Mouse (Mus musculus) c-Kit-positive CD71-negative TER-119-negative erythroid progenitor cells, embryonic 14.5 days (primary cell): Measurements from ENCODE around the gene Hist1h4i.
"Not testable (repeated sequence)": the region's sequence is repeated elsewhere in the genome, so short reads cannot be mapped to it uniquely, and the experiment has no call there.

ENCODE experiments used
- DNase-seq: peaks from one replicate; pipeline ENCODE4 v3.0.0-alpha.2; 2013; ENCODE audit warnings: low read depth

Hist1h4i gene

DNA sequence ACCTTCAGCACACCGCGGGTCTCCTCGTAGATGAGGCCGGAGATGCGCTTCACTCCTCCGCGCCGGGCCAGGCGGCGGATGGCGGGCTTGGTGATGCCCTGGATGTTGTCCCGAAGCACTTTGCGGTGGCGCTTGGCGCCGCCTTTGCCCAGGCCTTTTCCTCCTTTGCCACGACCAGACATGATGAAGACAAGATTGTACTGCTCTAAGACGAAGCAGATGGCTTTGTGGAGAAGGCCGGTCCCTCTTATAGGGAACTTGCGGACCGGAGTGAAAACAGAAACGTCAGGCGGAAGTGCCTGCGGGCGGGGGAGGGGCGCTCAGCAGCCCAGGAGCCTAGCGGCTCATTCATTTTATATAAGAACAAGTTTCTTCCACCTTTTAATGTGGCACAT, at the start of gene Hist1h4i:
Gene Hist1h4i (minus strand): TSS at position 221 of the 395 bp plus-strand sequence.
- peak; percentile 95 for DNase-seq

DNA sequence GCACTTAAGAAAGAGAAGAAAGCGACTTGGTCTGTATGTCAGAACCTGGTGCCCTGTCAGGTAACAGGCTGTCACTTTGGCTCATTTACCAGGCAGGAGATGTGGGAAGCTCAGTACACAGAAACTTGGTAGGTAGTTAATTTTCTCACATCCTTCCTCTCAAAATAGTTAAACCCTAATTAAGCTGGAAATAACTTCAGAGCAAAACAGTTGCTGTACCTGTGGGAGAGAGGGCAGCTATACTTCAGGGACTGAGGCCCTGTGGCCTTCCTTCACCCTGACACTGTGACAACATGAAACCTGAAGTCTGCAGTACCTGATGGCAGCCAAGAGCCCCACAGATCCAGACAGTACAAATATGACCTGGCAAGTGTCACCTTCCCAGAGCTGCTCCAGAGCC, 43.0 kb upstream of the Hist1h4i start, which contains the start of gene Vmn1r188:
Gene Vmn1r188 (plus strand): TSS at position 301 of the 400 bp plus-strand sequence.
- not testable (repeated sequence) for DNase-seq

DNA sequence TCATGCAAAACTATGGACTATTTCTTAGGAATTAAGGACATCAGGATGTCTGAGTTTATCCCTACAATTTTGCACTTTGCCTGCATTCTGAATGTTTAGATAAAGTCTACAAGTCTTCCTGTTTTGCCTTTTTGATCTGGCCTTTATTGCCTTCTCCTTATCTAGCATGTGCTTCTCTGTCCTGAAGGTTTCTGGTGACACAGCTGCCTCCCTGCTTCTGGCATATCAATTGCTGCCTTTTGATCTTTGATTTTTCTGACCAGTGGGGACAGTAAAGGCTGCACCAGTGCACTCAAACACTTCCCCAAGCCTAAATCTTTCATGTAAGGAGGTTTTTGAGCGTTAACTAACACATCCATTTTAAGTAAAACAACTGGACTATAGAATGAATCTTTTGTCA, 22.3 kb upstream of the Hist1h4i start:
- DNase-seq = no peak

DNA sequence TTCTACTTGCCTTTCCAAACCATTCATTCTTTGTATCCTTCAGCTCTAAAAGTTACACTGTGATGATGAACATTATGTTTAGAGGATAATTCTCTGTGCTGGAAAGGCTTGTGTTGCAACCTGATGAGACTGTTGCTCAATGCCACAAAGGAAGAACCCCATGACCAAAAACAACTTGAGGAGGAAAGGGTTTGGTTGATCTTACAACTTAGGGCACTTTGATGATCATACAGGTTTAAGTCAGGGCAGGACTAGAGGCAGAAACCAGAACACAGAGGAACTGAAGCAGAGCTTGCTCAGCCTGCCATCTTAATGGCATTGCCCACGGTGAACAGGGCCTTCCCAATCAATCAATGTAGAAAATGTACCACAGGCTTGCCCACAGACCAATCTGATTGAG, 20.3 kb upstream of the Hist1h4i start:
- DNase-seq = no peak

DNA sequence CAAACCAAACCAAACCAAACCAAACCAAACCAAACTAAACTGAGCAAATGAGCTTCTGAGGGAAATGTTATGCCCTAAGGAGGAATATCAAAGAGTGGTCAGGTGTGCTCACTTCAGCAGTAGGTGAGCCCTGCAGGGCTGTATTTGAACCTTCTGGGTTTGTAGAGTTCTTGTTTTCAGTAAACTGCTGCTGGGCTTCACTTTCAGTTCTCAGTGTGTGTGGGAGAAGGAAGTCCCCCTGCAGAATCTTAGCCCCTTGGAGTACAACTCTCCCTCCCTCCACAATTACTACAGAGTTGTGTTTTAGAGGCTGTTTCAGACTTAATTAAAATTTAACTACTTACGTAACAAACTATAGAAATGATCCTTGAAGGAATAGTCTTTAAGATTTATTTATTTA, 12.6 kb upstream of the Hist1h4i start:
- DNase-seq = no peak

DNA sequence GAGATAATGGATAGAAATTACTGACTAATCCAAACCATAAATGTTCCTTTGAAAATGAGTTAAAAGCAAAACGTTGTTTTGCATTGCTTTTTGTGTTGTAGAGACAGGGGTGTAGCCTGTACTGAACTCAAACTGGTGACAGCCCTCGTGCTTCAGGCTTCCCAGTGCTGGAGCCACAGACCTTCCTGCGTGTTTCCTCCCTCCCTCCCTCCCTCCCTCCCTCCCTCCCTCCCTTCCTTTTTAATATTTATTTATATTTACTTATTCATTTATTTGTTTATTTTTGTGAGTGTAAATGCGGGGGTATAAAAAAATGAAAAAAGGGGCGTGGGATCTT, 10.3 kb upstream of the Hist1h4i start:
- no peak for DNase-seq

DNA sequence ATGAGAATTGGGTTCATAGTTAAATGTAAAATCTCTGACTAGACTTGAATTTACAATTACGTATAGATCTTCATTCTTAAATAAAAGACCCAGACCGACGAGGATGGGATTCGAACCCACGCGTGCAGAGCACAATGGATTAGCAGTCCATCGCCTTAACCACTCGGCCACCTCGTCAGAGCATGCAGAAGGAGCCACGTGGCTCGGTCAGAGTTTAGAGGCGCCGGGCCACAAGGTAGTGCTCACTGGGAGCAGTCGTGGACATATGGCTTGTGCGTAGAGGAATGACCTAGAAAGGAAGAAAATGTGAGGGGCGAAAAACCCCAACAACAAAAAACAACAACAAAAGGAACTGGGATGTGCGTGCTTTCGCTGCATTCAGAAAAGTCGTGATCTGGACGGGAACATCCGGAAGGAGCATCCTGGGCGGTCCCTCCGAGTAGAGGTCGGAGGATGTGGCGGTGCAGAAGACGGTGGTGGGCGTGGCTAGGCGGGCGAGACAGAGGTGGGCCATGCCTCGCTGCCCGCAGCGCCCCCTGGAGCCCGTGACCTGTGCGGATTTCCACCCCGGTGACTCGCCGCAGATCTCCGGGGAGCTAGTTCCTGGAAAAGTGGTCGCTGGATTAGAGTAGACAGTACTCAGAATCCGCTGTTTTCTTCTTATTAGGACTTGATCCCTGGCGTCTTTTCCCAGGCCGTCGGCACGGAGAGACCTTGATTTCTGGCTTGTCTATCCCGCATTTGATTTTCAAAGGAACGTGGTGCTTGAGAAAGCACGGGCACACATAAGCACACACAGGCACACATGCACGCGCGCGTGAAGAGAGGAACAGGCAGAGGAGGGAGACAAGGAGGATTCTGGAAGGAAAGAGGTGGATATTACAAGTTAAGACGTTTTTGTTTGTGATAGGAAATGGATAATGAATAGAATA, 9.7 kb upstream of the Hist1h4i start:
- peak; percentile 92 for DNase-seq

DNA sequence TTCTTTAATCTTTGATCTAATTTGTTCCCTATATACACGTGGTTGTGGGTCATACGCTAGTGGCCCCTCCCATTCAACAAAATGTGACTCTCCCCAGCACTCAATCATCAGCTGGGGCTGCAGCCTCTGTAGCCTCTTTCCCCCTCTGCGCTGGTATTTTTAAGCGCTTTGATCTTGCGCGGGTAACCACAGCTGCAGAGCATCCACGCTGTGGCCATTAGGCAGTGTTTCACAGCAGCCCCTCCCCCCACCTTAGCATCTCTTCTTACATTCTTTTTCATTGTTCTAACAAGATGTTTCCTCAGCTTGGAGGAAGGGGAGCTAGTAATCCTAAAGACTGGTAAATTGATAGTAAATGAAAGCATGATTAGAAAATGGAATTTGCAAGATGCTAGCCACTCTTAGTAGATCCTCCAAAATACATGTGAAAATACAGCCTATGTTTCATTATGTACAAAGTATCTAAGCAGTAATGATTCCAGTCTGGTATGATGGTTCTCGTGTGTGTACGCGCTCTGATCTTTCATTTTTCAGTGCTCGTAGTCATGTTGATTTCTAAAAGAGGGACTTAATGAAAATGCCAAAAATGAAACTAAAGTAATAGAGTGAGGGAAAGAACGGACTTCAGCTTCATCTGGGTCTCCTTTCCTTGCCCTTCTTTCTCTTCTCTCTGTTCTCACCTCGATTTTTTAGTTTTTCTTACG, 8.7 kb upstream of the Hist1h4i start:
- no peak for DNase-seq

DNA sequence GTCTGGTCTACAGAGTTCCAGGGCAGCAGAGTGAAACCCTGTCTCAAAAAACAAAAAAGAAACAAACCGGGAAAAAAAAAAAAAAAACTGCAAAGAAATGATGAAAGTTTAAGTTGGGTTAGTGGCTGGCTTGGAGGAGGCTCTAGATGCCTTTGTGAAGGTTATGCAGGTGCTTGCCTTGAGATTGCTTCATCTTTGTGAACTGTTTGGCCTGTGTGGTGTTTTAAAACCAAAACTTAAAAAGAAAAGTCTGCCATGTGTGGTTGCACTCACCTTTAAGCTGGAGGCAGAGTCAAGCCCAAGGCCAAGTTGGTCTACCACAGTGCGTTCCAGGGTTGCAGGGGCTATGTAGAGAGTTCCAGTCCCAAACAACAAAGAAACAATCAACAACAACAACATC, 7.9 kb upstream of the Hist1h4i start:
- no peak for DNase-seq

DNA sequence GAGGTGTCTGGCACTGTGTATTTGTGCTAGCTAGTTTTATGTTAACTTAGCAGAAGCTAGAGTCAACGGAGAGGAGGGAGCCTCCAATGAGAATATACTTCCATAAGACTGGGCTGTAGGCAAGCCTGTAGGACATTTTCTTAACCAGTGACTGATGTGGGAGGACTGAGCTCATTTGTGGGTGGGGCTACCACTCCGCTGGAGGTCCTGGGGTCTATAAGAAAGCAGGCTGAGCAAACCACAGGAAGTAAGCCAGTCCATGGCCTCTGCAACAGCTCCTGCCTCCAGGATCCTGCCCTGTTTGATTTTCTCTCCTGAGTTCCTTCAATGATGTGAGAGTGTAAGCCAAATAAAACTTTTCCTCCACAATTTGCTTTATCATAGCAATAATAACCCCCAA, 4.1 kb upstream of the Hist1h4i start:
- no peak for DNase-seq

DNA sequence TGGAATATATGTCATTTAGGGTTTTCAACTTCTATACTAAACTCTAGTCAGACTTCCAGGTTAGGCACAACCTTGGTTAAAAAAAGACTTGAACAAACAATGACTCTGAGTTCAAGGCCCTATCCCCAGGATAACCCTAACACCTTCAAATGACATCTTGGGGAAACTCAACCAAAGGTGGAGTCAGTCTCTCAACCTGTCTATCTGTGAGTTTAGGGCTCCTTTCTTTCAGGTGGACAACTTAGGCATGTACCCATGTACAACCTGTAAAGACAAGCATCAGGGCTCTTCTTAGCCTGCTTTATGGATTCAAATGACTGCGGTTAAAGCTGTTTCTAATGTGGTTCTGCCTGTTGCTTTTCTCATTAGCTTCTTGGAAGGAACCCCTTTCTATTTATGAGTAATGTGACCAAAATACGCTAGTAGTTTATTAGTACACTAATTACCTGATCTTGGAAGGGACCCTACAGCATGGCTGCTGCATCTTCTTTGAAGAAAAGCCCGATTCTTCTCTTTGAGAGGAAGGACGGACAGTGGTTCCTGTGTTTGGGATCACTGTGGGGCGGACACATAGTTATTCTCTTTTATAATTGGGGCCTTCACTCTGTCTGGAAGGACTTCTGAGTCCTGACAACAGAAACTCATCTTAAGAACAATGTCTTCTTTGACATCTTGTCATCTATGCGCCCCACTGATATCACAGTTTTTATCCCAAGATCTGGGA, 3.4 kb upstream of the Hist1h4i start:
- no peak for DNase-seq

DNA sequence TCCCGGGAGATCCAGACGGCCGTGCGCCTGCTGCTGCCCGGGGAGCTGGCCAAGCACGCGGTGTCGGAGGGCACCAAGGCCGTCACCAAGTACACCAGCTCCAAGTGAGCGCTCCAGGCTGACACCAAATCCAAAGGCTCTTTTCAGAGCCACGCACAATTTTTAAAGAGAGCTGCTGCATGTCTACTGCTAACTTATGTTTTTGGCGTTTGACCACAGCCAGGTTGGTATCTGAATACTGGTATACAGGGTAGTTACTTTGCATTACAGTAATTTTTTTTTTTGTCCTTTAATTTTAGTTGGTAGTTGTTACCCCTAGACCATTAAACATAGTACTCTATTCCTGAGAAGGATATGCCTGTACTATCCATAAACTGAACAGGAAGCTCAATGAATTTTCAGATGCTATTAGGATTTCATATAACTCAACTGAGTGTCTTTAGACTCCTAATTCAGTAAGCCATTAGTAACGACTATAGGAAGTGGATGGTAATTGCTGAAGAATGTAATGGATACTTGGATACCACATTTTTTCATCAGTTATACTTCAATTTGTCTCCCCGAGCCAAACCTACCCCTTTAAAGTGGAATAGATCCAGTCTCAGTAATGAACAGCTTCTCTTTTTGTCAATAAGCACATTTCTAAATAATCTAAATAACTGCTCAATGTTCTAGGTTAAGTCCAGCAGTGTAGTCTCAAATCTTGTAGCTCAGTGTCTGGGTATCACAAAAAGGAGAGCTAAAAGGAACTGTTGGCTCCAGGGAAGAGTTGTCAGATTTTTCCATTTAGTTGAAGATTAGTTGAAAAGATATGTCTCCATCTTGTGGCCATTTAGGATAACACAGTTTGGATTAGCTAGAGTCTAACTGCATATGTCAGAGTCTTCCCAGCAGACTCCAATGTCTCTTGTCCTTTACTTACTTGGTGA, 2.6 kb upstream of the Hist1h4i start:
- peak; percentile 57 for DNase-seq

DNA sequence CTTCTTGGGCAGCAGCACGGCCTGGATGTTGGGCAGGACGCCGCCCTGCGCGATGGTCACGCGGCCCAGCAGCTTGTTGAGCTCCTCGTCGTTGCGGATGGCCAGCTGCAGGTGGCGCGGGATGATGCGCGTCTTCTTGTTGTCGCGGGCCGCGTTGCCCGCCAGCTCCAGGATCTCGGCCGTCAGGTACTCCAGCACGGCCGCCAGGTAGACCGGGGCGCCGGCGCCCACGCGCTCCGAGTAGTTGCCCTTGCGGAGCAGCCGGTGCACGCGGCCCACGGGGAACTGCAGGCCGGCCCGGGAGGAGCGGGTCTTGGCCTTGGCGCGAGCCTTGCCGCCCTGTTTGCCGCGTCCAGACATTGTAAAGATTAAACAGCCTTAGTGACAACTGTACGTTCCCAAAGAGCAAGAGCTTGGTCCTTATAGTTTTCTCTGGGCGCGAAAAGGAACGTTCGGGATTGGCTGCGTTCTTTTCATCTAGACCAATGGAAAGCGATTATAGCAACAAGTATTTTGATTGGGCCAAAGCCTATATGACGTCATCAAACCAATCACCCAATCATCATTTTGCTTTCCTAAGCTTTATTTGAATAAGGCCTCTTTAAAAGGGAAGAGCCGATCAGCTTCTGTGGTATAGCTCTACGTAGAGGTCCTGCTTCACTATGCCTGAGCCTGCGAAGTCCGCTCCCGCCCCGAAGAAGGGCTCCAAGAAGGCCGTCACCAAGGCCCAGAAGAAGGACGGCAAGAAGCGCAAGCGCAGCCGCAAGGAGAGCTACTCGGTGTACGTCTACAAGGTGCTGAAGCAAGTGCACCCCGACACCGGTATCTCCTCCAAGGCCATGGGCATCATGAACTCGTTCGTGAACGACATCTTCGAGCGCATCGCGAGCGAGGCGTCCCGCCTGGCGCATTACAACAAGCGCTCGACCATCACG, 1.7 kb upstream of the Hist1h4i start, which contains the start of the genes Hist1h2ag and Hist1h2bj:
Gene Hist1h2ag (minus strand): TSS at position 377 of the 935 bp plus-strand sequence.
Gene Hist1h2bj (plus strand): TSS at position 647 of the 935 bp plus-strand sequence.
- DNase-seq = peak; percentile 96

DNA sequence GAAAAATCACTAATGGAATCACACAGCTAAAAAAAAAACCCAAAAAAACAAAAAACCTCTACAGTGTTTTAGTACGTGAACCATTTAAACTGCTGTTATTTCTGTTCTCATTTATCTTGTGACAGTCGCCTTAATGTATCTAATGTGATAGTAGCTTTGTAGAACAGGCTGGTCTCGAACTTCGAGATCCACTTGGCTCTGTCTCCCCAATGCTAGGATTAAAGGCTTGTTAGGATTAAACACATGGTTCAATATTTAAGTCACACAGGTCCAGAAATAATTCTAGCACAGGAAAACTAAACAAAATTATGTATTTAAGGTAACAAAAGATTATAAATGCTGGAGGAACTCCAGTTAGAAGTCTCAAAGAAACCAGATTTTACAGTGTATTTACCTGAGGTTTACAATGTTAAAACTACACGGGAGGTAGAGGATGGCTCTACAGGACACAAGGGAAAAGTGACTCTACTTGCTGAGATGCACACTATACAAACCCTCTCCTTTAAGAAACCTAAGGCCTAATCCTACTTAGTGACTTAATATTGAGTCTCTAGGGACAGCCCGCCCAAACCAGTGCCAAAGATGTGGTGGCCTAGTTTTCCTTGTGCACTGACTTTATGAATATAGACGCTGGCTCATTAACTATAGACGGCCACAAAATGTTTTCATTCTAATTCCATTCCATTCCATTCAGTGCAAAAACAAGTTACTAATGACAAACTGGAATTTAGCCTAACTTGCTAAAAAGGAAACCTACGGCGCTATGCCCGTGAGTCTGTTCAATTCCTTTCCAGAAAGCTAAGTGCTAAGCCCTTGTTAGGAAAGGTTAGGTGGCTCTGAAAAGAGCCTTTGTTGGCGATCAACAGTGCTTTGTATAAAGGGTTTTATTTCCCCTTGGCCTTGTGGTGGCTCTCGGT, 747 bp upstream of the Hist1h4i start:
- DNase-seq = no peak

DNA sequence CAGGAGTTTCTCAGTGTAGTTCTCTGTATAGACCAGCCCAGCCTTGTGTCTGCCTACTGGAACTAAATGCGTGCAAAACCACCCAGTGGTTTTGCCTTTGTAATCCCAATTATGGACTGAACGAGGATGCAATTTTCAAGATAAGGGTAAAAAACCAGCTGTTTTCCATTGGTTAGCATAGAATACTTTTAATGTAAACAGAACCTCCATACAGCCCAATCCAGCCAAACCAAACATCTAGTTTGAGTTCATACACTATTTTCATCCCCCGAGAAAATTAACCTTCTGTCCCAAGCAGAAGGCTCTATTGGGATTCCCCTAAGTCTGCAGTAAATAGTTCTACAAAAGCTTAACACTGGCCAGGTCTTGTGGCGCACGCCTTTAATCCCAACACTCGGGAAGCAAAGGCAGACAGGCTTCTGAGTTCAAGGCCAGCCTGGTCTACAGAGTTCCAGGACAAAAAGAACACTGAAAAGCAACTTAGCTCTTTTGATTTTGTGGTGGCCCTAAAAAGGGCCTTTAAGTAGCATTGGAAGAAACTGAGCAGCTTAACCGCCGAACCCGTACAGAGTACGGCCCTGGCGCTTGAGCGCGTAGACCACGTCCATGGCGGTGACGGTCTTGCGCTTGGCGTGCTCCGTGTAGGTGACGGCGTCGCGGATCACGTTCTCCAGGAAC, 559 bp downstream of the Hist1h4i start:
- peak; percentile 58 for DNase-seq

DNA sequence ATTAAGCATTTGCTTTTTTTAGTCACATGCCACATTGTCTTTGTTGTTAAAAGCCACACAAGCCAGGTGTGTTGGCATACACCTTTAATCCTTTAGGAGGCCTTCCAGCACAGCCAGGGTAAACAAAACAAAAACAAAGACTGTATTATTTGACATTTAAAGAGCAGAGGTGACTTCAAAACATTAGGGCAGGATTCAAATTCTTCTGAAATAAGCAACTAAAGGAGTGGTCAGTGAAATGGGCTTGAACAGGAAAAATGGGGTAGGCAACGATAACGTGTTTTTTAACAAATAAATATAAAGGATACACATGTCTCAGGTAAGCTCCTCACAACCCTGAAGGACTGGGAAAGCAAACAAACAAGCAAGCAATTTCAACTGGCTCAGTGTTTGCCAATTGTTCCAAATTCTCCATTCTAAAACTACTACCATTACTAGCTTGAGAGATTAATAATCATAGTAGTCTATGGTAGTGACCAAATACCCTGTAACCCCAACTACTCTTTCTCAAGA, 1.2 kb downstream of the Hist1h4i start:
- DNase-seq = no peak

DNA sequence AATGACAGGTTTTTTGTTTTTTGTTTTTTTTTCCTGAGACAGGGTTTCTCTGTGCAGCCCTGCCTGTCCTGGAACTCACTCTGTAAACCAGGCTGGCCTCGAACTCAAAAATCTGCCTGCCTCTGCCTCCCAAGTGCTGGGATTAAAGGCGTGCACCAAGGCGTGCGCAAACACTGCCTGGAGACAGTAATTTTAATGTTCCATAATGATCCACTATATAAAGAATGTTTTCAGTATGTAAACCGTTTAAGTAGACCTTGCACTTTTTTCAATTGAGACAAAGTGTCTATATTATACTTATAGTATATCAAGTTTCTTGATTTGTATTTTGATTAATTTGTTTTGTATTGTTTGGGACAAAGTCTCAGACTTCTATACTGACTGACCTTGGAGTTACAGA, 1.8 kb downstream of the Hist1h4i start:
- no peak for DNase-seq

DNA sequence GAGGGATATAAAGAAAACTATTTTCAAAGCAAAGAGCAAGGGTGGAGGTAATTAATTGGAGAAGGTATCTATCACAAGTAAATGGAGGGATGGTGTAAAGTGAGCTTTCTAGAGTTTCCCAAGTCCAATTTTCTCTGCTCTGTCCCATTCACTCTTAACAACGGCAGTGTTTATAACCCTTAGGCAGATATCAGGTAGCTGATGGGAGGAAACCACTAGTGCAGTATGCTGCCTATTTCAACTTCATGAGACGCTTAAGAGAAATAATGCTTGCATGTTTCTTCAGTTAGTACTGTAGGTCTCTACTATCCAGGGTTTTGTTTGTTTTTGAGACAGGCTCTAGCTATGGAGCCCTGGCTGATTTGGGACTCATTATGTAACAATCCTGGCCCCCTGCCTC, 3.7 kb downstream of the Hist1h4i start:
- DNase-seq = no peak
